Mouse (Mus musculus) C2C12 (cell line): ENCODE measurements around the gene Ift43.

Experiments used
- CEBPB ChIP-seq: IDR thresholded peaks from one replicate; pipeline ENCODE4 v1.6.1; 2011; ENCODE audit warnings: low read depth, mild to moderate bottlenecking, control low read depth, moderate library complexity
- CTCF ChIP-seq: IDR thresholded peaks from one replicate; pipeline ENCODE4 v1.5.1; 2011; ENCODE audit not compliant: control insufficient read depth, insufficient read depth, insufficient read length
- FOSL1 ChIP-seq: IDR thresholded peaks from one replicate; pipeline ENCODE4 v1.8.0; 2011; ENCODE audit warnings: mild to moderate bottlenecking, low read length; ENCODE audit not compliant: poor library complexity, insufficient read depth, severe bottlenecking
- MAX ChIP-seq: IDR thresholded peaks from one replicate; pipeline ENCODE4 v1.6.1; 2011; ENCODE audit warnings: mild to moderate bottlenecking, control low read depth
- MYOD1 ChIP-seq: IDR thresholded peaks from one replicate; pipeline ENCODE4 v1.6.1; 2011; ENCODE audit warnings: low read depth; ENCODE audit not compliant: control insufficient read depth, insufficient read length
- MYOG ChIP-seq: IDR thresholded peaks from one replicate; pipeline ENCODE4 v1.6.1; 2011; ENCODE audit not compliant: control insufficient read depth, insufficient read length; ENCODE audit errors: extremely low read depth
- USF1 ChIP-seq: IDR thresholded peaks from one replicate; pipeline ENCODE4 v1.6.1; 2011; ENCODE audit warnings: low read depth, mild to moderate bottlenecking, control low read depth, moderate library complexity

GRCm38 (mm10) chr12:86166244-86166643, 83.9 kb downstream of the Ift43 start:
- TF ChIP-seq CTCF (no peak), MAX (no peak), CEBPB (peak; percentile 55), MYOG (no peak), FOSL1 (no peak), USF1 (no peak), MYOD1 (no peak)
